Mouse (Mus musculus) embryonic fibroblast, embryonic 13.5 days (primary cell): Measurements from ENCODE around the gene Speg.

Experiments used
- CTCF ChIP-seq: IDR thresholded peaks from 2 replicates; pipeline ENCODE4 v1.5.1; 2011; ENCODE audit warnings: mild to moderate bottlenecking, control low read depth, low read length, moderate library complexity, borderline replicate concordance; ENCODE audit not compliant: insufficient read depth
- POLR2A ChIP-seq: IDR thresholded peaks from 2 replicates; pipeline ENCODE4 v1.6.1; 2011; ENCODE audit warnings: low read depth, mild to moderate bottlenecking, control low read depth, low read length, moderate library complexity

GRCm38 (mm10) chr1:75361123-75361522 lies 14.0 kb upstream of the Speg start:
- TF ChIP-seq POLR2A (no peak), CTCF (no peak)
